Mouse (Mus musculus) brain, adult 2 months (tissue): ENCODE data around the gene Rhox13.
A peak's percentile ranks its signal among the peaks of the same experiment; 100 is the strongest.

Experiments
- DNase-seq: peaks from one replicate; pipeline ENCODE4 v3.0.0; 2011; ENCODE audit warnings: low read depth, low spot score

Gene Rhox13

GRCm38 (mm10) chrX:38120982-38121381, at the start of gene Rhox13:
Gene Rhox13, plus strand, starts transcription at chrX:38121219.
- no peak for DNase-seq

- peak; percentile 35 for DNase-seq
Measured at GRCm38 (mm10) chrX:38084226-38084625, 36.8 kb upstream of the Rhox13 start.

- DNase-seq: no peak
Measured at GRCm38 (mm10) chrX:38085041-38085440, 36.0 kb upstream of the Rhox13 start, which contains the start of gene Rhox11. Gene Rhox11, minus strand, starts transcription at chrX:38085141.

GRCm38 (mm10) chrX:38110807-38111206, 10.2 kb upstream of the Rhox13 start, which contains the start of gene Rhox12:
Gene Rhox12, minus strand, starts transcription at chrX:38110907.
- no peak for DNase-seq

GRCm38 (mm10) chrX:38121478-38121877, 459 bp downstream of the Rhox13 start:
- no peak for DNase-seq

GRCm38 (mm10) chrX:38159097-38159496, 38.1 kb downstream of the Rhox13 start:
- no peak for DNase-seq

GRCm38 (mm10) chrX:38165315-38165714, 44.3 kb downstream of the Rhox13 start:
- DNase-seq: no peak

- no peak for DNase-seq
Measured at GRCm38 (mm10) chrX:38166064-38166463, 45.0 kb downstream of the Rhox13 start.

- DNase-seq: no peak
Measured at GRCm38 (mm10) chrX:38166592-38166991, 45.6 kb downstream of the Rhox13 start.
